Mouse (Mus musculus) spleen, postnatal 4 days (tissue): ENCODE measurements at regions not wholly inside any gene's neighbourhood (a gene's known extent, or its start where the extent isn't known, plus 50 kb on each side); places are given as distances from the start of the nearest gene placed in this dataset.

ENCODE experiments used
- DNase-seq, 2 experiments: peaks; one replicate each; pipeline ENCODE4 v3.0.0; 2022; ENCODE audit warnings: low spot score in 2 of 2

GRCm38 (mm10) chr6:99833323-99833722, 107.1 kb upstream of the Prok2 start:
- DNase-seq: no peak

GRCm38 (mm10) chr6:99827625-99828024, 101.4 kb upstream of the Prok2 start:
- DNase-seq: no peak

GRCm38 (mm10) chr6:99824808-99825207, 98.6 kb upstream of the Prok2 start:
- no peak for DNase-seq

GRCm38 (mm10) chr6:99822471-99822870, 96.3 kb upstream of the Prok2 start:
- no peak for DNase-seq

- DNase-seq: peak in 1 of 2 experiments; percentile 54
Measured at GRCm38 (mm10) chr6:99819255-99819929, 93.2 kb upstream of the Prok2 start.

GRCm38 (mm10) chr6:99818486-99818885, 92.3 kb upstream of the Prok2 start:
- no peak for DNase-seq

- peak in 1 of 2 experiments; percentile 48 for DNase-seq
Measured at GRCm38 (mm10) chr6:99817245-99817644, 91.1 kb upstream of the Prok2 start.

- DNase-seq: no peak
Measured at GRCm38 (mm10) chr6:99813102-99813501, 86.9 kb upstream of the Prok2 start.

GRCm38 (mm10) chr6:99811842-99812241, 85.7 kb upstream of the Prok2 start:
- DNase-seq: no peak

GRCm38 (mm10) chr6:99810974-99811798, 85.0 kb upstream of the Prok2 start:
- peak in 1 of 2 experiments; percentile 55 for DNase-seq

- DNase-seq: no peak
Measured at GRCm38 (mm10) chr6:99804905-99805245, 78.7 kb upstream of the Prok2 start.

GRCm38 (mm10) chr6:99803983-99804904, 78.1 kb upstream of the Prok2 start:
- peak; percentile 77 to 94 for DNase-seq

- DNase-seq: no peak
Measured at GRCm38 (mm10) chr6:99800919-99801318, 74.7 kb upstream of the Prok2 start.

GRCm38 (mm10) chr6:99800324-99800723, 74.1 kb upstream of the Prok2 start:
- no peak for DNase-seq

GRCm38 (mm10) chr6:99796390-99796789, 70.2 kb upstream of the Prok2 start:
- DNase-seq: no peak

- DNase-seq: no peak
Measured at GRCm38 (mm10) chr6:99793546-99793945, 67.4 kb upstream of the Prok2 start.

GRCm38 (mm10) chr6:99792353-99792752, 66.2 kb upstream of the Prok2 start:
- no peak for DNase-seq

GRCm38 (mm10) chr6:99786977-99787376, 60.8 kb upstream of the Prok2 start:
- no peak for DNase-seq

- peak in 1 of 2 experiments; percentile 20 for DNase-seq
Measured at GRCm38 (mm10) chr6:99785212-99785611, 59.0 kb upstream of the Prok2 start.

- DNase-seq: no peak
Measured at GRCm38 (mm10) chr6:99784804-99785203, 58.6 kb upstream of the Prok2 start.

- no peak for DNase-seq
Measured at GRCm38 (mm10) chr6:99784285-99784684, 58.1 kb upstream of the Prok2 start.

- peak; percentile 30 to 68 for DNase-seq
Measured at GRCm38 (mm10) chr6:99782996-99783395, 56.8 kb upstream of the Prok2 start.
